ENCODE assay signal across 21 mouse cellular contexts in genomic region chr1:164832459-164832858, GRCm38 (mm10). TPM values are rescaled to one million over a fixed set of nuclear protein-coding genes. Genes with fewer than 3 reads are reported as not detected.
A peak's percentile ranks its signal among the peaks of the same experiment; 100 is the strongest.
DNase-seq lines count a peak whose midpoint lies in the region; ATAC-seq and TF ChIP-seq lines count a peak whose summit lies in the region.
"Had no signal": no experiment of that assay in that cellular context is flagged by ENCODE, and none has a peak within 500 bp of the region (broad histone marks: within the 10 kb centered on the region; RNA-seq: fewer than 3 reads in every experiment).

No protein-coding gene starts in this region.

- 87% methylated on average over 5 of the region's 5 CpGs for WGBS in lung, adult 2 months
- 80% methylated on average over 5 of the region's 5 CpGs for WGBS in heart, embryonic 10.5 days

- H3K4me1 ChIP-seq in lung, adult 2 months (ENCODE audit: control insufficient read depth, insufficient read depth, low read length) = no peaks in the 10 kb centered on the region
- H3K4me1 ChIP-seq in heart, embryonic 10.5 days = no peaks in the 10 kb centered on the region

- H3K4me3 ChIP-seq in lung, adult 2 months (replicated peaks; ENCODE audit: extremely low read depth, low read depth, low read length) = no peak overlapping the region
- H3K4me3 ChIP-seq in heart, embryonic 10.5 days = no peak overlapping the region

- ATAC-seq in megakaryocyte progenitor cell, adult 5-6 weeks (replicated peaks; ENCODE audit: poor library complexity) = peak; percentile 84
- ATAC-seq in megakaryocyte-erythroid progenitor cell, adult 5-6 weeks (replicated peaks; ENCODE audit: low FRiP score, low TSS enrichment, poor library complexity, severe bottlenecking) = peak; percentile 86
- ATAC-seq: activated CD4-positive, CD25-positive, alpha-beta regulatory T cell, adult 4 months; CD4-positive, CD25-positive, alpha-beta regulatory T cell, adult 4 months; Patski had no signal

- no peak overlapping the region for H3K27ac ChIP-seq in heart, embryonic 10.5 days

- no peak for DNase-seq in lung, adult 2 months
- DNase-seq in heart, embryonic 10.5 days (ENCODE audit: low spot score) = no peak
- DNase-seq: adrenal gland, adult 2 months; adrenal gland, adult 8-10 months; adrenal gland, postnatal 10 days; adrenal gland, postnatal 14 days; adrenal gland, postnatal 25 days; adrenal gland, postnatal 36 days; B cell, adult 2 months; cerebellum, adult 11 months; cerebellum, adult 11-12 months; cerebellum, adult 18-20 months had no signal

- TF ChIP-seq CTCF in lung, adult 2 months (IDR thresholded peaks at IDR 0.05; ENCODE audit: insufficient read depth, low read length) = no peak

- TF ChIP-seq POLR2A in lung, adult 2 months (IDR thresholded peaks at IDR 0.05; ENCODE audit: borderline replicate concordance, extremely low read depth, low read depth, low read length) = no peak

- H3K36me3 ChIP-seq in heart, embryonic 10.5 days = no peaks in the 10 kb centered on the region
- H3K36me3 ChIP-seq: G1E had no signal

- H3K27me3 ChIP-seq in heart, embryonic 10.5 days (ENCODE audit: insufficient read depth, poor library complexity, severe bottlenecking) = no peaks in the 10 kb centered on the region
- H3K27me3 ChIP-seq: CH12.LX, Patski had no signal

- no peaks in the 10 kb centered on the region for H3K9me3 ChIP-seq in heart, embryonic 10.5 days

RNA-seq across cellular contexts. Expression of gene Dpt, which starts 36.0 kb away (rescaled TPM):
- total RNA-seq in megakaryocyte progenitor cell, adult 5-6 weeks (2015) = not detected in 2 replicates
- not detected in 2 replicates for total RNA-seq in megakaryocyte progenitor cell, adult 5-6 weeks (2017)
- total RNA-seq in megakaryocyte-erythroid progenitor cell, adult 5-6 weeks (2014; fragmentation: Nextera tagmentation) = not detected in 2 replicates
- total RNA-seq in megakaryocyte-erythroid progenitor cell, adult 5-6 weeks (2017) = not detected in 2 replicates
- polyA plus RNA-seq in lung, adult 2 months (2012; rRNA removed) = 69.2 and 71.1 TPM in 2 replicates
- polyA plus RNA-seq in heart, embryonic 10.5 days (2016; fragmentation: Nextera tagmentation; extraction: Ambion mirVana) = 0.07 TPM in 1 of 2 replicates, not detected in the other
- total RNA-seq: CH12.LX, ES-E14, G1E, MEL had no signal
- polyA plus RNA-seq: G1E had no signal
